Mouse (Mus musculus) spleen, adult 18-20 months (tissue): Measurements from ENCODE around the gene A730061H03Rik.

ENCODE experiments used
- DNase-seq, 2 experiments: peaks; one replicate each; pipeline ENCODE4 v3.0.0; 2022; ENCODE audit warnings: mixed read lengths in 2 of 2

The A730061H03Rik gene

GRCm38 (mm10) chr14:55580731-55581130 is 20.5 kb upstream of the A730061H03Rik start:
- DNase-seq = no peak

DNA sequence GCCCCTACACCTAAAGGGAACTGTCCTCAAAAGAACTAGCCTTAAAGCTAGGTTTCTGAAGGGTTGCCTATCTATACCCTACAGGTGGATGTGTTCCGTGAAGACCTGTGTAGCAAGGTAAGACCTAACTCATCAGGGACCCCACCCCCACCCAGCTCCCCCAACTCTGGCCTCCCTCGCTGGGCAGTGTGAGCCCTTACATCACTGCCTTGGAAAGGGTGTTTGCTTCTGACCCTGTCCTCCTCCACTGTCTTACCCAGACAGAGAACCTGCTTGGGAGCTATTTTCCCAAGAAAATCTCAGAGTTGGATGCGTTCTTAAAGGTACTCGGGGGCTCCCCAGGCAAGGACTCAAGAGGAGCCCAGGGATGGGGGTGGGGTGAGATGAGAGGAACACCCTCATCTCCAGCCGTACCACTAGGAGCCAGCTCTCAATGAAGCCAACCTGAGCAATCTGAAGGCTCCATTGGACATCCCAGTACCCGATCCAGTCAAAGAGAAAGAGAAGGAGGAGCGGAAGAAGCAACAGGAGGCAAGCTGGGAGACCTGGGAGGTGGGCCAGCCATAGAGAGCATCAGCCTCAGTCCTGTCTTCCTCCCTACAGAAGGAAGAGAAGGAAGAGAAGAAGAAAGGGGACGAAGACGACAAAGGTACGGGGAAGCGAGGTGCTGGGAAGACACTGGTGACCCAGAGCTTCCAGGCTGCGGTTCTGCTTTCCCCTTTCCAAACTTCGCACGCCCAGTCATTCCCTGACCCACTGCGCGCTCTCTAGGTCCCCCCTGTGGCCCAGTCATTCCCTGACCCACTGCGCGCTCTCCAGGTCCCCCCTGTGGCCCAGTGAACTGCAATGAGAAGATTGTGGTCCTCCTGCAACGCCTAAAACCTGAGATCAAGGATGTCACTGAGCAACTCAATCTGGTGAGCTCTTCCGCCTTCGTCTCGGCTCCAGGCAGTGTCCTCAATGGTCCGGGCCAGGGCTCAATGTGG is 19.6 kb upstream of the A730061H03Rik start:
- no peak for DNase-seq

DNA sequence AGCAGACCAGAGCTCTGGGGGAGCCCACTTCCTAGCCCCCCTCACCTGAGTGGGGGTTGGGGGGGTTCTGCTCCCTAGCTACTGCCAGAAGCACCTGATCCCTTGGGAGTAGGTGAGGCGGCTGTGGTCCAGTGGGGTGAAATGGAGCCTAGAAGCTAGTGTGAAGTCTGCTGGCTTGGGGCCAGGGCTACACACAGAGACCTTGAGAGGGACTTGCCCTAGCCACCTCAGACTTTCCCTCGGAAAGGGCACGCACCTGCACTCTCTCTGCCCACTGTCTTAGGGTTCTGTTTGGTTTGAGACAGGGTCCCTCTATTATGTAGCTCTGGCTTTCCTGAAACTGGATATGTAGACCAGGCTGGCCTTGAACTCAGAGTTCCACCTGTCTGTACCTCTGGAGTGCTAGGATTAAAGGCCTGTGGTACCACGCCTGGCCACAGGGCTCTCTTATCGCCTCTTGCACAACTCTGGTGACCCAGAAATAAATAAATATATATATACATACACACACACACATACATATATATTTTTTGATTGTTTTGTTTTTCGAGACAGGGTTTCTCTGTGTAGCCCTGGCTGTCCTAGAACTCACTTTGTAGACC is 18.6 kb upstream of the A730061H03Rik start:
- DNase-seq = peak in 1 of 2 experiments; percentile 65

DNA sequence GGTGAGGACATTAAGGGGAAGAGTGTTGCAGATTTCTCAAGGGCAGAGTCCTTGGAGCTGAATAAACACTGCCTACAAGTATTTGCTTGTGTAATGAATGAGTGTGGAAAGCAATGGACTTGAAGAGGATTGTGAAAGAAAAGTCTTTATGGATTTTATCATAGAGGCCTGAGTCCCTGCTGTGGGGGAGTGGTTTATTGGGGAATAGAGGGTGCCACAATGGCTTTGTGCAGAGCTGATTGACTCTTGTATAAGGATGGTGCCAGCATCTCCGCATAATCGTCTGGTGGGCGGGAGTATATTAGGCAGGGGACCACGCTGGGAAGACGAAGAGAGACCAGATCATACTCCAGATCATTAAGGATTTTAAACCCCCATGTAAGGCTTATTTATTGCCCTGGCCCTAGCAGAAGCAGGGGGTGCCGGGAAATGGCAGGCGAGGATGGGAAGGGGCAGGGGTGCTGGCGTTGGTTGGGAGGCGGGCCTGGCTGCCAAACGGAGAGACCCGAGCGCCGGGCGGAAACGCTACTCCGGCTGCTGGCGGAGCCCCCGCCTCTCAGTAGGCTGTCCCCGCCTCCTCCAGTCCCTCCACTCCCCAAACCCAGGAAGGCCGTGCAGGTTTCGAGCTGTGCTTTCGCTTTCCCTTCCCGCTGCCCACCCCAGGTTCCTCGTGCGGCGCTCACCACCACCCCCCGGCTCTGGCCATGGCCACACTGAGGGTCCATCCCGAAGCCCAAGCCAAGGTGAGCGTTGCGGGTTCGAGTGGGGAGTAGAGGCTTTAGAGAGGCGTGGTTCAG is 17.9 kb upstream of the A730061H03Rik start, which contains the start of gene Psme1:
Gene Psme1 (plus strand): TSS at position 253 of the 797 bp plus-strand sequence.
- DNase-seq = peak; percentile 78 to 81

- no peak for DNase-seq
Measured at GRCm38 (mm10) chr14:55576376-55576775, 16.2 kb upstream of the A730061H03Rik start.

- DNase-seq = no peak
Measured at GRCm38 (mm10) chr14:55575711-55576110, 15.5 kb upstream of the A730061H03Rik start.

DNA sequence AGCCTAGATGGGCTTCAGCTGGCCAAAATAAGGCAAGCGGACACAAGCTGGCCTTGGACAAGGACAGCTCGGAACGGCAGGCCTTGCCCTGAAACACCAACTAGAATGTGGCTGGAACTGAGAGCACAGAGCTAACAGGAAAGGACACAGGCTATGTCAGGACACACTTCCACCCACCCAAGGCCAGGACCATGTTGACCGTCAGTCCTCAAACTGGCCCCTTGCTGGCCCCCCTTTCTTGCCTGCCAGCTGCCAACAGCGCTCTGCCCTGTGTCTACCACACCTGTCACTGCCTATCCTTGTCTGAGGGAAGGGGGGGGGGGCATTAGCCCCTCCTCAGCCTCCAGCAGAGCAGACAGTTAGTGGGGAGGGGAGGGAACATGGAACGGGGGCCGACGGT is 15.1 kb upstream of the A730061H03Rik start, which contains the start of gene Fitm1:
Gene Fitm1 (plus strand): TSS at position 316 of the 400 bp plus-strand sequence.
- DNase-seq = no peak

DNA sequence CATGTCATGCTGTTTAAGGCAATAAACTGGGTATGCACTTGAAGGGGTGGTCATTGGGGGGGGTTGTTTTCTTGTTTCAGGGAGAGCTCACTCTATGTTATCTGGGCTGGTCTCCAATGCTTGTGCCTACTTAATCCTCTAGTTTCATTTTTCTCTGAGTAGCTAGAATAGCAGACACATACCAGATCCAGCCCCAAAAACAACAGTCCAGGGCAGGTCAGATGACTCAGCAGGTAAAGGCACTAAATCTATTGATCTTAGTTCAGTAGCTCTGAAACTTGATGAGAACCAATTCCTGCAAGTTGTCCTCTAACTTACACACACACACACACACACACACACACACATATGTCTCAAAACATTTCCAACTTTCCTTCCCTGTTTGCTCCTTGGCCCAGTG is 11.6 kb upstream of the A730061H03Rik start:
- no peak for DNase-seq

GRCm38 (mm10) chr14:55570588-55570987 is 10.4 kb upstream of the A730061H03Rik start:
- DNase-seq = no peak

DNA sequence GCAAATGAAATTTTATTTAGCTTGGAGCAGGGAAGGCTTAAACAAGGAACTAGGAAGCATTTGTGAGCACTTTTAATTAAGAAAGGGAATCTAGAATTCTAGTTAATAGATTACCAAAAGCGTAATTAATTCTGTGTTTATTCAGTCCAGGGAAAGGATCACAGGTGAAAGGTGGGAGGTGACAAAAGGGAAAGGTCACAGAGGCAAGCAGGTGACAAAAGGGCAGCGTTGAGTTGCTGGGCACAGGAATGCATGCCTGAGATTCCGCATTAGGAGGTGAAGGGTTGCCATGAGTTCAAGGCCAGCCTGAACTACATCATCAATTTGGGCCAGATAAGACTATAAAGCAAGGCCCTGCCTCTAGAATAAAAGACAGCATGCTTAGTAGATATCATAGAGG is 7.3 kb upstream of the A730061H03Rik start:
- DNase-seq = no peak

- DNase-seq = no peak
Measured at GRCm38 (mm10) chr14:55565748-55566147, 5.5 kb upstream of the A730061H03Rik start.

- no peak for DNase-seq
Measured at GRCm38 (mm10) chr14:55563249-55563648, 3.0 kb upstream of the A730061H03Rik start.

DNA sequence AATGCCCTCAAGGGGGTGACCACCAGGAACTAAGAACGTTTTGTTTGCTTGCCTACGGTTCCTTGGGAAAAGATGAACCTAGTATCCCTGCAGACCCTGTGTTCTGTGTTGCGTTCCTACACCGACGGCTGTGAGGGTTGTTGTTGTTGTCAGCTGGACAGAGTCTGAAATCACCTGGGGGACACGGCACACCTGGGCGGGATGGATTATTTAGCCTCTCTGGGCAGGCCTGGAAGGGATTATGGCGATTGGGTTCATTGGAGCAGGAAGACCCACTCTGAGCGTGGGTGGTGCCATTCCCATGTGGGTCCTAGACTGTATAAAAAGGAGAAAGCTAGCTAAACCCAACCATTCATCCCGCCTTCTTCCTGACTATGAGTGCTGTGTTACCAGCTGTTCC is 1.7 kb upstream of the A730061H03Rik start:
- DNase-seq = no peak

DNA sequence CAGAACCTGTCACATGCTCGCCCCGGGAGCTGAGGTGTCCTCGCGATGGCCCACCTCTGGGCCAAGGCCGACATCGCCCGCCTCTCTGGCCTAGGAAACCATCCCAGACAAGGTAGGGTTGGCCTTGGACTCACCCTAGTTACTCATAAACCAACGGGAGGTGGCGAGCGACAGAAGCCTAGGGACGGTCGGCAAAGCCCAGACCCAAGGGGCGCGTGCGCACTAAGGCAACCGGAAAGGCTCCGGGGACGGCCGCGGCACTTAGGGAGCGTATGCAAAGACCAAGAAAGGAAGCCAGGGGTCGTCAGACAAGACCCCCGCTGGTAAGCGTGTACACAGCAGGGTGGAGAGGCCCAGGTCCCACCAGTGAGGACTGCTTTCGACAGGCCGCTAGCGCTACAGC is 406 bp downstream of the A730061H03Rik start, which contains the start of gene Dcaf11:
Gene Dcaf11 (plus strand): TSS at position 208 of the 403 bp plus-strand sequence.
- peak; percentile 82 to 85 for DNase-seq

DNA sequence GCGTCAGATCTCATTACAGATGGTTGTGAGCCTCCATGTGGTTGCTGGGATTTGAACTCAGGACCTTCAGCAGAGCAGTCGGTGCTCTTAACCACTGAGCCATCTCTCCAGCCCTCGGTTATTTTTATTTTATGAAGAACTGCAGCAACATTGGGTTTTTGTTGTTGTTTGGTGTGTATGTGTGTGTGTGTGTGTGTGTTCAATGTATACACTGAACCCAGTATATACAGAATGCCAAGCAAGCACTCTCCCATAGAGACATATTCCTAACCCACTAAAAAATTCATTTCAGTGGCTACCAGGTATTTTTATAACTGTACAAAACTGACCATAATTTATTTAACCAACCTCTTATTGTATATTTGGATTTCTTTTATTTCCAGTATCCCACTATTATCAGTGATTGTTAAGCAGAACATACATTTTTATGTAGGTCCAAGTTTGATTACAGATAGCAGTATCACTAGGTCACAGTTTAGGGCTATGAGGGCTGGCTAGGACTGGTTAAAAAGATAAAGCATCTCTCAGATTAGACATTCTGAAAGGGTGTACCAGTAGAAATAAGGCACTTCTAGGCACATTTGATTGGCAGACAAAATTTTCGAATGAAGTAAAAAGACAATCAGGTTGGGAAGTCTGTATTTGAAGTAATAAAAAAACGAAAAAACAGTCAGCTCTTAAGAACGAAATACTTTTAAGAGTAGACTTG is 1.3 kb downstream of the A730061H03Rik start:
- no peak for DNase-seq

DNA sequence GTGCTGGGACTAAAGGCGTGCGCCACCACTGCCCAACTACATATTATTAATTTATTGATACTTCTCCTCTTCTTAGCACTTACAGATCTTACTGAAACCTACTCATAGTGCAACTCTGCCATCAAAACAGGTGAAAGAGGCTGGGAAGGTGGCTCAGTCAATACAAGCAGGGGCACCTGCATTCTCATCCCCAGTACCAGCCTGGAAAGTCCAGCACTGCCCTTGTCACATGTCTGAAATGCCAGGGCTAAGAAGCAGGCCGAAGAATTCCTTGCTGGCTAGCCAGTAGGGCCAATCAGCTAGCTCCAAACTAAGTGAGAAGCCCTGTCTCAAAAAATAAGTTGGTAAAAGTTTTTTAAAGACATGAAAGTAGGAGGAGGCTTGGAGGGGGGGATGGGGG is 2.6 kb downstream of the A730061H03Rik start:
- DNase-seq = no peak

DNA sequence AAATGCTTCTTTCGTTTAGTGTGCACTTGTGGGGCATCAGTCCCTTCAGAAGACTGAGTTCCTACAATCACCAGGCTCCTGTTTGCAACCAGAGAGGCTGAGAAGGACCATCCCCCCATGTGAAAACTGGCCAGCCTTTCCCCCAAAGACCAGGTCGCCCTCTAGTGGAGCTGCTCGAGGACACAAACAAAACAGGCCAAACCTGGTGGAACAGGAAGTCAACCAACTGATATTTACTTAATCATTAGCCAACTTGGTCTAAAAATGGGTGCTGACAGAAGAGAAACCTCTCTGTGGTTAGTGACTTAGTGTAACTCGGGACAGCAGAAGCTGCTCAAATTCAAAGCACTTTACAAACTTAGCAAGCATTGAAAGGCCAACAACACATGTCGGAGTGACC is 3.2 kb downstream of the A730061H03Rik start:
- DNase-seq = peak; percentile 65 to 80

- no peak for DNase-seq
Measured at GRCm38 (mm10) chr14:55555788-55556187, 4.4 kb downstream of the A730061H03Rik start.

DNA sequence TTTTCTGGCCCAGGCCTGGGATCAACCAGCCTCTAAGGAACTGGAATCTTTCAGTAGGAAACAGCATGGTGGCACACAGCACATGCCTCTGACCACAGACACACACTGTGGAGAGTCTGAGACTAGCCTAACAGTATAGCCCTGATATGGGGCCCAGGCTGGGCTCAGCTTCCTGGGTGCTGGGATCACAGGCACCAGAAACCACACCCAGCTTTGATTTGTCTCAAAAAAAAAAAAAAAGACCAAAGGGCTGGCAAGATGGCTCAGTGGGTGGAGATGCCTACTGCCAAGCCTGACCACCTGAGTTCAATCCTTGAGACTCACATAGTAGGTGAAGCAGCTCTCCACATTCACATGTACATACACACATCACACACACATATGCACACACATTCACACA is 5.6 kb downstream of the A730061H03Rik start:
- DNase-seq = no peak

- no peak for DNase-seq
Measured at GRCm38 (mm10) chr14:55551794-55552193, 8.4 kb downstream of the A730061H03Rik start.

DNA sequence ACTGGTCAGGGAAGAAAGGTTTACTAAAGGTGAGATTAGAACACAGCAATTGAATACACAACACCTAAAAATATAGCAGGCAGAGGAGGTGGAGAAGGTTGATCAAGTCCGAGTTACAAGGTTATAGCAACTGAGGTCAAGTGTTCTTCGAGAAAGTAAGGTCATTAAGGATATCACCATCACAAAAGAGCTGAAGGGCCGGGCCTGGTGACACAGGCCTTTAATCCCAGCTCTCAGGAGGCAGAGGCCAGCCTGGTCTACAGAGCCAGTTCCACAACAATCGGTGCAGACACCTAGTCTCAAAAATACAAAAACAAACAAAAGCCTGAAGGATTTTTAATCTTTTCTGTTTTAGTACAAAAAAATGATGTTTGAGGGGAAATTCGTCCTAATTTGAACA is 8.9 kb downstream of the A730061H03Rik start:
- no peak for DNase-seq

- no peak for DNase-seq
Measured at GRCm38 (mm10) chr14:55550191-55550590, 10.0 kb downstream of the A730061H03Rik start.
